Mouse (Mus musculus) left cerebral cortex, postnatal 10 days (tissue): ENCODE results near the gene Hes5. TPM values are rescaled to one million over a fixed set of nuclear protein-coding genes. Genes with fewer than 3 reads are reported as not detected.

Experiments
- DNase-seq, 2 experiments: peaks; one replicate each; pipeline ENCODE4 v3.0.0; 2021 to 2022; ENCODE audit warnings: low spot score in 2 of 2, mixed read lengths in 1 of 2; ENCODE audit errors: extremely low spot score in 1 of 2
- intact Hi-C: fragments of 180-260 bp; cut with DNase I; formaldehyde crosslinking; loops from one replicate; pipeline ENCODE4 v1.15.1; 2025
- total RNA-seq, 2 experiments: library from RNA; stranded (reverse); gene quantifications; 2 replicates each; pipeline ENCODE4 v1.2.3; 2021

Gene Hes5
- total RNA-seq, 2 experiments from 2014 or later, result 33.3 to 61.6 TPM

DNA sequence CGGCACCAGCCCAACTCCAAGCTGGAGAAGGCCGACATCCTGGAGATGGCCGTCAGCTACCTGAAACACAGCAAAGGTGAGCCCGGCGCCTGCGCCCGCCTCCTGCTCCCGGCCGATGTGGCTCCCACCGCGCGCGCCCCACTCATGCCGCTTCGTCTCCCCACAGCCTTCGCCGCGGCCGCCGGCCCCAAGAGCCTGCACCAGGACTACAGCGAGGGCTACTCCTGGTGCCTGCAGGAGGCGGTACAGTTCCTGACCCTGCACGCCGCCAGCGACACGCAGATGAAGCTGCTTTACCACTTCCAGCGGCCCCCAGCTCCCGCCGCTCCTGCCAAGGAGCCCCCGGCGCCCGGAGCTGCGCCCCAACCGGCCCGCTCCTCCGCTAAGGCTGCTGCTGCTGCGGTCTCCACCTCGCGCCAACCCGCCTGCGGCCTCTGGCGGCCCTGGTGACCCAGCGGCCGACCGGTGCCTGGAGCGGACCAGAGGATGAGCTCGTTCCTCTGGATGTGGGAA, 559 bp downstream of the Hes5 start:
- intact Hi-C loops, result loop anchor here (5.0 kb wide), 1 partner anchor 84 kb away; no protein-coding TSS in a partner anchor
- DNase-seq, result peak in 1 of 2 experiments; percentile 62

DNA sequence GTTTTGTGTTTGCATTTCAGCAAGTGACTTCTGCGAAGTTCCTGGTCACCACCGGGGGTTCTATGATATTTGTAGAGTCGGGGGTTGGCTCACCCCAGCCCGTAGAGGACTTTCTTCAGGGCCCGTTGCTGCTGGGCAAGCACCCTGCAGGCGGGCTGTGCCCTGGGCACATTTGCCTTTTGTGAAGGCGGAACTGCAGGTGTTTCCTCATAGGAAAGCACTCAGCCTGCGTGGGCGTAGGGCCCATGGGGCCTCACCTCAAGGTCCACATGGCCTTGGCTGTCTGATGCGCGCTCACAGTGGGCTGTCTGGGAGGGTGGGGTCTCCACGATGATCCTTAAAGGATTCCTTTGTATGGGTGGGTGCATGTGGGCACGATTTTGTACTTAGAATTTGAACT, 1.2 kb downstream of the Hes5 start:
- intact Hi-C loops, result loop anchor here (5.0 kb wide), 1 partner anchor 85 kb away; no protein-coding TSS in a partner anchor

DNA sequence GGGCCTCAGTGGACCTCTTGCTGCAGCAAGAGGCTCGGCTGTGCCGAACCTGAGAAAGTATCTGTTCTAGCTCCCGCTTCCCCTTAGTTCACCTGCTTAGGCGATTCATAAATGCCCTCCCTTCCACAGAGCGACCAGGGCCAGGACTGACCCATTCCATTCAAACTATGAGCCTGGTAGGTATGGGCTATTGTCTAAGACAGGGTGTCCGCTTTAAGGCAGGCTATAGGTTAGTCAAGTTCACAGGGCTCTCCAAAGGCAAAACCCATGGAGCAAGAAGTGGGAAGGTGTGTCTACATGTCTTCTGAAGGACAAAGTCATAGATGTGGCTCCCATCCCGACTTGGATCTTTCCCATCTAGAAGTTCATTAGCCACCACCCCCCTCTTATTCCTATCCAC, 2.0 kb downstream of the Hes5 start:
- intact Hi-C loops, result loop anchor here (1.0 to 5.0 kb wide), 2 partner anchors 18 to 85 kb away; no protein-coding TSS in a partner anchor
- DNase-seq, result no peak

More for the DNA sequence above, 1.2 kb downstream of the Hes5 start:
- no peak for DNase-seq

DNA sequence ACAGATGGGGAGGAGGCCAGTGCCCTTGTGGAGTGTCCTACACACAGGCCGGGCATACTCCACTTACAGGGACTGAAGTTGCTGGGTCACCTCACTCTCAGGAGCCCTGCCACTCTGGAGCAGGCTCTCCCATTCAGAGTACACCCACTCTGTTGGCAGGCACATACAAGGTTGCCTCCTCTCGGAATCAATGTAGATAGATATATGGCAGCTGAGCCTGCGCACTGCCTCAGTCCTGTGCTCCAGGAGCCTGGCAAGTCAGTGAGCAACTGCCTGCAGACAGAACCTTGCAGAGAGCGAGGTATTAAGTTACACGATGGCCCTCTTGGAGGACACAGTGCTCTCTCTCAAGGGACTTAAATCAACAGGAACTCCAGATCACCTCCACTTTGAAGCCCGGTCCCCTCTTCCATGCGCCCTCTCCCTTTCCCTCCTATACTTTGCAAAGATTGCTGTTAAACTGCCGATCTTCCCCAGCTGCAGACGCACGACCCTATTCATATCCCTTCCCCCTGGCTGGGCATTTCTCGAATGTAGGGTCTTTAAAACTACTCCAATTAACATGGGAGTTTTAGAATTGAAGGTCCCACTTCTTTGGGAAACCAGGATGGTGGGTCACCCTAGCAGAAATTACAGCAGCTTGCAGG, 2.6 kb downstream of the Hes5 start:
- intact Hi-C loops, result loop anchor here (1.0 to 5.0 kb wide), 2 partner anchors 19 to 86 kb away; no protein-coding TSS in a partner anchor
- no peak for DNase-seq

DNA sequence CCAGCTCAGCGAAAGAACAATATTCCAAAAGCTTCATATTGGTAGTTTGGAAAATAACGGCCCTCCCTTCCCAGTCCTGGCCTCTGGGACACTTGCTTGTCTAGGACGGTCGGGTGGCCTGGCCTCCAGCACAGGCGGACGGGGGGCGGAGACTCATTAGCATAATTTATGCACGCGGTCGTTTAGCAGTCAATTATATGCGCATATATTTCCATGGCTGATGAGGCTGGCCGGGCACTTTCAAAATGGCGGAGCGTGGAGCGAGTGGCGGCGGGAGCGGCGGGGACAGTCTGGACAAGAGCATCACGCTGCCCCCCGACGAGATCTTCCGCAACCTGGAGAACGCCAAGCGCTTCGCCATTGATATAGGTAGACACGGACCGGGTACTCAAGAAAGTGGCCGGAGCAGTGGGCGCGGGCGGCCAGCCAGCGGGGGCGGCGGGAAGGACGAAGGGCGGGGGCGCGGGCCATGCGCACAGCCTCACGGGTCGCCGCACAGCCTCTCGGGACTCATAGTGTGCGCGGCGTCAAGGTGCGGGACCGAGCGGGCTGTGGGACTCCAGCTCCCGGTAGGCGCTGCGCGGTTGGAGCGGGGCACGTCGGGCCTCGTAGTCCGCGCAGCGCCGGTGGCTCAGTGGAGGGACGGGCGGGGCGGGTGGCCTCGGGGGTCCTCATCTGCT, 3.3 kb downstream of the Hes5 start, which contains the start of gene Pank4:
Gene Pank4 (plus strand): TSS at position 223 of the 680 bp plus-strand sequence.
- DNase-seq, result peak; percentile 88 to 94
- intact Hi-C loops, result loop anchor here (1.0 to 5.0 kb wide), 2 partner anchors 20 to 87 kb away; no protein-coding TSS in a partner anchor

DNA sequence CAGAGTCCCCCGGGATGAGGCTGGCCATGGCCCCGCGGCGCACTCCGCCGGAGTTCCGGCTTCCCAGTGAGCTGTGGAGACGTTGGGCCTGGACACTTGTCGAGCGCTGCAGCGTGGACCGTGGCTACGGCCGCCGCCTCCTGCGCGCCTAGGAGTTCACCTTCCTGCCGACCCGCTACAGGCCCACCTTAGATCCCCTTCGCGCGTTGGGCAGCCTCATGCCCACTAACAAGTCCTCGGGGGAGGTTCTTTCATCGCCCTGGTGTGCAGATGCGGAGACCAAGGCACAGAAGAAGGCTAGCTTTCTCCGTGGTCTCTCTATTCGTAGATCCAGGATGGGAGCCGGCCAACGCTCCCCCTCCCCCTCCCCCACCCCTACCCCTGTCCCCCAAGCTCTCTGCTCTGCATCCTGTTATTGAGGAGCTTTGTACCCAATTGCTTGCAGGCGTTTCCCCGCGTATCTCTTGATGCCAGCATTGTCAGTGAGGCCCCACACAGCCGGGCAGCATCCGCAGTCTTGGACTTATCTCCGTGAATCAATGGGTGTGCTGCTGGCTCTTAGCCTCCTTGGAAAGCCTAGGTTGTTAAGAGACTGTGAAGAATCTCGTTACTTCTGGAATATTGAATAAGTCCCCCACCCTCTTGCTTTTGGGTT, 4.0 kb downstream of the Hes5 start:
- no peak for DNase-seq
- intact Hi-C loops, result loop anchor here (5.0 kb wide), 1 partner anchor 87 kb away; no protein-coding TSS in a partner anchor

DNA sequence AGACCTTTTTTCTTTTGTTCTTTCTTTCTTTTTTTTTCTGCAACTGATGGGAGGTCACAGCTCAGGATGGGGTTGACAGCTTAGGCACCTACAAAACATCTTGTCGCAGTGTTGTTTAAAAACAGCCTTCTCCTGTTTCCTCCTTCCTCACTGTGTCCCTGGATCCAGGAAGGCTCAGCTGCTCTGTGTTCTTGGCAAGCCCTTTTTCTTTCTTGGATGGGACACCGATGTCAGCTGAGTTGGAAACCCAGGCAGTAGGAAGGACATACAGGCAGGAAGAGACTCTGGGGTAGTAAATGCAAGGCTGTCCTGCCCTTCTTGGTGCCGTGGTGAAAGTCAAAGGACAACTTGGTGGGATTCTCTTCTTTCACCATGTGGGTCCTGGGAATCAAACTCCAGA, 5.1 kb downstream of the Hes5 start:
- no peak for DNase-seq
- intact Hi-C loops, result no loop called here

DNA sequence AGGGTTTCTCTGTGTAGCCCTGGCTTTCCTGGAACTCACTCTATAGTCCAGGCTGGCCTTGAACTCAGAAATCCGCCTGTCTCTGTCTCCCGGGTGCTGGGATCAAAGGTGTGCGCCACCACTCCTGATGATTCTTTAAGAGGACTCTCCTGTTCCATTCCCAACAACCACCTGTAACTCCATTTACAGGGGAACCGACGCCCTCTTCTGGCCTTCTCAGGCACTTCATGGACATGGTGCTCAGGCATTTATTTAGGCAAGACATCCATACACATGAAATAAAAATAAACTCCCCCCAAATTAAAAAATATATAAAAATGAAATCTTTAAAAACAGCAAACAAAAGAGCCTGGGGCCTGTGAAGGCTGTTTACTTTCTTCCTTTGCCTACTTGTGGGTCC, 6.5 kb downstream of the Hes5 start:
- intact Hi-C loops, result no loop called here
- no peak for DNase-seq

DNA sequence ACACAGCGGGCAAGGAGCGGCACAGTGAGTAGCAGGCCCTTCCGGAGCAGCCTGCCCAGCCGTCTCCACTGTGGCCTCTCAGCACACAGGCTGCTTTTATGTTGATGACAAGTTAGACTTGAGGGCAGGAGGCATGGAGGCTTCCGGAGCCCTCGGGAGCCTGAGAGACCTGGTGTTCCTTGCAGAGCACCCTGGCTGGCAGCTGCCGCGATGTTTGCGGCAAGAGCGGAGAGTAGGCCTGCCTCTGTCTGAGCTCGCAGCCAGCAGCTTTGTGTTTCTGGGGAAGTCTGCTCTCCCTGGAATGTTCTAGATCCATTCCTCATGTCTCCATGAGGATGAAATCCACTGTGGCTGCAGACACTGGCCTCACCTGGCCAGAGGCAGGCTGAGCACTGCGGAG, 11.8 kb downstream of the Hes5 start:
- intact Hi-C loops, result no loop called here
- no peak for DNase-seq

DNA sequence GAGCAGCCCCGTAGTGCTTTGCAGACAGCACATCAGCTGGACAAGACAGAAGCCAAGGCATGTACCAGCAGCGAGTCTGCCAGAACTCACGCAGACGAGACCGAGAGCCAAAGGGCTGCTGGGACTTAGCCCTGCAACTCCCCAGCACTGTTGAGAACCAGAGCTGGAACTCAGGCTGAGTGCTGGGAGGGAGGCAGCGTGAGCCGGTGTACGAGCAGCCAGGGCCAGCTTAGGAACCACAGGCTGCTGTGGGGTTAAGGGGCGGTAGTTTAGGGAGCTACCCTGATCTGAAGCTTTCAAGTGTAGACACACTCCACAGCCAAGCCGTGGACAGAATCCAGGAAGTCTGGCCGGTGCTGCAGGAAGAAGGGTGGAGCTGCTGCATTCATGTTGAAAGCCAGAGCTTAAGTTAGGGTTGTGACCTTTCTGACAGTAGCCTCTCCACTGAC, 13.5 kb downstream of the Hes5 start:
- DNase-seq, result no peak

DNA sequence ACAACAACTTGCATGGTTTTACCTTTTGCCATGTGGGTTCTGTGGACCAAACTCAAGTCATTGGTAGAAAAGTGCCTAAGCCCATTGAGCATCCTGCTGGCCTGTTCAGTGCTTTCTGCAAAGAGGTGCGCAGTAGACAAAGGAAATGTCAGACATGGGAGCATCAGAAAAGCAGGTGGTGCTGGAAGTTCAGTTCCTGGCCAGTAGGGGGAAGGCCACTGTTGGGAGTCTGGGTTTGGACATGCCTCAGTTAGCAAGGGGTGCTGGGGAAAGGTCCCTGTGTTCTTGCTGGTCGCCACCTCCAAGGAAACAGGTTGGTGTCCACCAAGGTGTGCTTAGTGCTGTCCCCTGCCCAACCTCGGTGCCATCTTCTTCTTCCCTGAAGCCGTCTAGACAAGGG, 19.4 kb downstream of the Hes5 start:
- intact Hi-C loops, result no loop called here
- no peak for DNase-seq

More for the DNA sequence above, 13.5 kb downstream of the Hes5 start:
- intact Hi-C loops, result no loop called here

DNA sequence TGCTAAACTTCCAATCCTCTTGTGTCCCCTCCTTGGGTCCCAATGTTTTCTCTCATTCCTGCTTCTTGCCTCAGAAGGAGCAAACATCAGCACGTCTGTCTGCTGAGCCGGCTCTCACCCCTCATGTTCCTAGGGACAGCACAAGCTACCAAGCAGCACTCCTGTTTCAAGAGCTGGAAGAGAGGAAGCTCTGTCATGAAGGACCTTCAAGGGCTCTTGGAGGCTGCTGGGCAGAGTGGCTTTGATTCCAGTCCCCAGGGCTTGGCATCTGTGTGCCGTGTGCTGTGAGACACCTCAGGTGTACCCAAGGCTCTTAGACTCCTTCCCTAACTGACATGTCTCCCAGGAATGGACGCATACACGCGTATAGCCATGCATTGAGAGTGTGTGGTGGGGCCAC, 20.4 kb downstream of the Hes5 start:
- DNase-seq, result no peak
- intact Hi-C loops, result no loop called here

DNA sequence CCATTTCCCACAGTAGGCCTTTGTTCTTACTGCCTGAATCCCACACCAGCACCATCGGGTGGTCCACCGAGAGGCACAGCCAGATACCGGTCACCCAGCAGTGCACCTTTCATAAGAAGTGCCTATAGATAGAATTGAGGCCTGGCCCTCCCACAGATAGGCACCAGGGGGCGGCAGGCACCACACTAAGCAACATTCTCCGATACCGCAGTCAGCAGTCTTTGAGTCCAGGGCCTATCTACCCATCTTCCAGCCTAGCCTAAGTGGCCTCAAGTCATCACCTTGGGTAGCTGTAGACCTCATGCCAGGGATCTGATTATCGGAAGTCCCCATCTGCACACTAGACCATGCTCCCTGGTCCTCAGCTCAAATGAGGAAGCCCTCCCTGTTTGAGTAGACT, 20.8 kb downstream of the Hes5 start:
- intact Hi-C loops, result no loop called here
- DNase-seq, result peak; percentile 62 to 74

DNA sequence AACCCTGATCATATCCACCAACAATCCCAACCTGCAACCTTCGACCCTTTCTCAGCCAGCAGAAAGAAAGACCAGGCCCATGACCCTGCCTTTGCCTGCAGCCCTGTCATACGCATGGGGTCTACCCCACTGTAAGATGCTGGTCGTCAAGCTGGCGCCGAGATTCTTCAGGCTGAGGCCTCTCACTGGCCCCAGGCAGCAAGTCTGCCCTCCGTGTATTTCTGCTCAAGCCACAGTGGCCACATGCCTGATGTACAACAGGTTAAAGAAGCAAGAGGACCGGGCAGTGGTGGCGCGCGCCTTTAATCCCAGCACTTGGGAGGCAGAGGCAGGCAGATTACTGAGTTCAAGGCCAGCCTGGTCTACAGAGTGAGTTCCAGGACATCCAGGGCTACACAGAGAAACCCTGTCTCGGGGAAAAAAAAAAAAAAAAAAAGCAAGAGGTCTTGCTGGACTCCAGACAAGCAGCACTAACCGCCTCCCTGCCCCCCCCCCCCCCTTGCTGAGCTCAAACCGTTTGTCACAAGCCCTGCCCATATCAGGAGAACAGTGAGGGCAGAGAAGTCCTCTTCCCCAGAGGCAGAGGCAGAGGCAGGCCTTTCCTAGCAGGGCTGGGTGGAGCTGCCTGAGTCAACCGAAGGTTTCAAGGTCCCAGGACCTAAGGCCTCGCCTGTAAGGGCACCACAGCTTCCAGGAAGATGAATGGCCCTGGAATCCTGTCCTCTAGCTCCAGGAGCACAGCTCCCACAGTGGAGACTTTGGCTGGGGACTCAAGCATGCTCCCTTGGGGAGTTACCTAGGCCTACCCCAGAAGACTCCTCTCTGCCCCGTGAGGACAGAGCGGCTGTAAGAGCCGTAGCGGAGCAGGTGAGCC, 21.8 kb downstream of the Hes5 start:
- DNase-seq, result no peak
- intact Hi-C loops, result loop anchor here (2.0 kb wide), 1 partner anchor 80 kb away; no protein-coding TSS in a partner anchor

DNA sequence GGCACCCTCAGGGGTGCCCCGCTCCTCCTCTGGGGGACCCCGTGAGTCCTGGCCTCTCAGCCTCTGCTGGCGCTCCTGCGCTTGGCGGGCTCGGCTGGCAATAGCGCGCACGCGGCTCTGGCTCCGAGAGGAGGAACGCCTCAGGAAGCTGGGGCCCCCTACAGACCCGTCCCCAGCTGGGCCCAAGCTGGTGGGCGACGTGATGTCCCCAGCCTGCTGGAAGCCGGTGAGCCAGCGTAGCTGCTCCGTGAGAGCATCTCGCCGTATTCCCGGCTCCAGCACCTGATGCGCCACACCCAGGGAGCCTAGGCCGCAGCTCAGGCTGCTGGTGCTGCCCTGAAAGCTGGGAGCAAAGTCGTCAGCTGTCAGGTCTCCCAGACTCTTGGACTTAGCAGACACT, 23.0 kb downstream of the Hes5 start:
- no peak for DNase-seq
- intact Hi-C loops, result loop anchor here (2.0 kb wide), 2 partner anchors 73 to 79 kb away; partner anchors contain the start of gene Plch2

DNA sequence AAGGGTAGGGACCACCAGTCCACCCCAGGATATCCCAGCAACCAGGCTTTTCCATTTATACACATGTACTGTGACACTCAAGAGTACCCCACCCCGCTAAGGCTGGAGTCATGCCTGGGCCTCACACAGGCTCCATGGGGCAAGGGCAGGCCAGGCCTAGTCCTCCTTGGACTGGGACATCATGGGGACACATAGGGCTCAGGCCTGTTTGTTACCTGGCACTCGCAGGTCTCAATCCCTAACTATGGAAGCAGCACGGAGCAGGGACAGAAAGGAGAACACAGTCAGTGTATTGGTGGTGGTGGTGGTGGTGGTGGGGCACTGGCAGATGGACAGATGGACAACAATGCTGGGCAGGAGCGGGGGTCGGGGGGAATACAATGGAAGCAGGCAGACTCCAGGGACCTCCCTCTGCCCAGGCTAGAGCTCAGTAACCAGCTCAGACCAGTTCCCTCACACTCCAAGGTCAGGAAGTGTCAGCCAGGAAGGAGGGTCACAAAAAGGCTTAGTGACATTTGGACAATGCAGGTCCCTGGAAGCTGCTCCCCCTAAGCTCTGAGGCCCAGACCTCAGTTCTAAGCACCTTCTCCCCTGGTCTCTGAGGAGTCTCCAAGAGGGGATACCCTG, 24.5 kb downstream of the Hes5 start:
- intact Hi-C loops, result loop anchor here (2.0 kb wide), 1 partner anchor 72 kb away; the partner anchor contains the start of gene Plch2
- no peak for DNase-seq

DNA sequence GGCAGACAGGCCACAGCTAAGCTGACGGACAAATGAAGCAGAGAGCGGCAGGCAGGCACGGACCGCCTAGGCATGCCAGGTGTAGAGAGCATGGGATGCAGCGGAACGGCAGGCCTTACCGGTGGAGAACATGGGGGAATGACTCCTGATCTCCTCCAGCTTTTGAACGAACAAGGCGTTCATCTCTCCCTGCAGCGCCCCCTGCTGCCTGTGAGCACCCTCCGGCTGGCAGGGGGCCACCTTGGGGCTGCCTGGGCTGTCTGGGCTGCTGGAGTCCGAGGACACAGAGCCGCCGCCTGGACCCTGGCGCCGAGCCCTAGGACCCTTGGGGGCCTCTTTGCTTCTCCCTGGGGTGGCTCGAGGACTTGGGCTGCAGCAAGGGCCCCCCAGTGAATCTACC, 25.4 kb downstream of the Hes5 start:
- peak in 1 of 2 experiments; percentile 87 for DNase-seq
- intact Hi-C loops, result no loop called here

DNA sequence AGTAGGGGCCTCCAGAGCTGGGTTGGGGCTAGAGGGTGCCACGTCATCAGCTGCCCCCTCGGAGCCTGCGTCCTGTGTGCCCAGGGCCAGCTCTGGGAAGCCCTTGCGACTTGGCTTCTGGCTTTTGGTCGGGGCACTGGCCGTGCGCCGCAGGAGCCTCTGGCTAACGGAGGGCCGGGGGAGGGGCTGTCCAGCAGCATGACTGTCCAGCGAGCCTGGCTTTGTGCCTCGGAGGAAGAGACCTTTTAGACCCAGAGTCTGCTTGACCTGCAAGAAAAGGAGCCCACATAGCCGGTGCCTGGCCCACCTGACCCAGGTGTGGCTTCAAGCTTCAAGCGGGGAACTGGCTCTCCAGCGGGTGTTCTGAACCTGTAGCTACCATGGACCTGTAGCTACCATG, 26.0 kb downstream of the Hes5 start:
- intact Hi-C loops, result no loop called here
- DNase-seq, result no peak
